Mouse (Mus musculus) ES-E14 (cell line): ENCODE data around the gene Tor2a. TPM values are rescaled to one million over a fixed set of nuclear protein-coding genes. Genes with fewer than 3 reads are reported as not detected.

ENCODE experiments used
- DNase-seq: peaks from one replicate; pipeline ENCODE4 v3.0.0-alpha.2; 2013; ENCODE audit warnings: low read depth, low spot score
- H3K27ac ChIP-seq: 2 replicates; pipeline ENCODE4 v1.5.1; 2012; ENCODE audit warnings: low read depth, mild to moderate bottlenecking, low read length, moderate library complexity, mixed read lengths; ENCODE audit not compliant: poor library complexity, insufficient read depth, severe bottlenecking
- H3K36me3 ChIP-seq: 2 replicates; pipeline ENCODE4 v1.6.1; 2012; ENCODE audit warnings: mild to moderate bottlenecking, low read length, moderate library complexity, mixed read lengths; ENCODE audit not compliant: control insufficient read depth, poor library complexity, insufficient read depth, severe bottlenecking
- H3K4me1 ChIP-seq, 2 experiments: fragments of 150-350 bp in 1 of 2; sonication (generic) in 1 of 2; 2 replicates each; pipeline ENCODE4 v1.6.1; 2012; ENCODE audit warnings: low read length in 2 of 2, mild to moderate bottlenecking in 1 of 2, mixed read lengths in 1 of 2; ENCODE audit not compliant: control insufficient read depth in 2 of 2, insufficient read depth in 2 of 2, poor library complexity in 1 of 2
- H3K4me3 ChIP-seq, 2 experiments: fragments of 150-350 bp in 1 of 2; sonication (generic) in 1 of 2; 2 replicates each; pipeline ENCODE4 v1.5.1; 2012; ENCODE audit warnings: low read length in 2 of 2, low read depth in 1 of 2, mild to moderate bottlenecking in 1 of 2, mixed read lengths in 1 of 2; ENCODE audit not compliant: insufficient read depth in 1 of 2, poor library complexity in 1 of 2, severe bottlenecking in 1 of 2
- H3K9ac ChIP-seq: 2 replicates; pipeline ENCODE4 v1.6.1; 2012; ENCODE audit warnings: low read depth, mild to moderate bottlenecking, low read length, mixed read lengths; ENCODE audit not compliant: poor library complexity, insufficient read depth, severe bottlenecking
- H3K9me3 ChIP-seq: fragments of 150-350 bp; sonication (generic); 2 replicates; pipeline ENCODE4 v1.6.1; 2012; ENCODE audit warnings: low read depth, mild to moderate bottlenecking, low read length; ENCODE audit not compliant: control insufficient read depth, insufficient read depth
- CHD2 ChIP-seq: IDR thresholded peaks from 2 replicates; pipeline ENCODE4 v1.6.1; 2014; ENCODE audit warnings: mild to moderate bottlenecking, low read depth, low read length, inconsistent platforms
- HCFC1 ChIP-seq: IDR thresholded peaks from 2 replicates; pipeline ENCODE4 v1.6.1; 2012; ENCODE audit warnings: low read length, inconsistent platforms, borderline replicate concordance; ENCODE audit not compliant: insufficient read depth
- MAFK ChIP-seq: IDR thresholded peaks from 2 replicates; pipeline ENCODE4 v1.6.1; 2014; ENCODE audit warnings: mild to moderate bottlenecking, low read depth, low read length, inconsistent platforms; ENCODE audit not compliant: insufficient read depth
- ZC3H11A ChIP-seq: IDR thresholded peaks from 2 replicates; pipeline ENCODE4 v1.6.1; 2012; ENCODE audit warnings: low read depth, mild to moderate bottlenecking, inconsistent platforms, low read length, borderline replicate concordance
- ZNF384 ChIP-seq: IDR thresholded peaks from 2 replicates; pipeline ENCODE4 v1.6.1; 2012; ENCODE audit warnings: low read depth, low read length, inconsistent platforms
- in situ Hi-C, 2 experiments: fragments of 600-800 bp; cut with MboI; formaldehyde crosslinking; loops; one replicate each; pipeline ENCODE4 v1.15.1; 2025; ENCODE audit warnings: low sequenced_read_pairs in 2 of 2, inconsistent platforms in 1 of 2; ENCODE audit not compliant: unreplicated experiment in 2 of 2
- total RNA-seq: library from RNA; depleted of rRNA; stranded (reverse); fragments of 300-350 nt; gene quantifications from 2 replicates; pipeline ENCODE4 v1.2.3, GENCODE M21; 2012

Tor2a gene
- total RNA-seq, 1 experiment = 75.9 TPM

DNA sequence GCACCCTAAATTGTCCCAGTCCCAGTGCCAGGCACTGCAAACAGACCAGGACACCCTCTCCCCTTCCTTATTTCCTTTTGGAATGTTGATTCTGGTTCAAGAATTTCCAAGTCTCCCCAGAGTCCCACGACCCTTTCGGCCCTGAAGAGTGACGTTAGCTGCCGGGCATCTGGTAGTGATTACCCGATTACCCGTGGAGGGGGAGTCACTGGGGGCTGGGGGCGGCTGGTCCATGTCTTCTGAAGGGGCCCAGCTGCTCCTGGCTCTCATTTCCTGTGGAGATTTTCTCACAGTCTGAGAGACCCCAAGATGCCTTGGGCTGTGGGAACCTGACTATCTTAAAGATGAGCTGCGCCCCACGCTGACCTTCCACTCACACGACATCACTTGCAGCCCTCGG, 26.2 kb upstream of the Tor2a start:
- no peak overlapping the region for H3K27ac ChIP-seq
- no peak overlapping the region for H3K4me3 ChIP-seq
- in situ Hi-C loops = no loop called here

DNA sequence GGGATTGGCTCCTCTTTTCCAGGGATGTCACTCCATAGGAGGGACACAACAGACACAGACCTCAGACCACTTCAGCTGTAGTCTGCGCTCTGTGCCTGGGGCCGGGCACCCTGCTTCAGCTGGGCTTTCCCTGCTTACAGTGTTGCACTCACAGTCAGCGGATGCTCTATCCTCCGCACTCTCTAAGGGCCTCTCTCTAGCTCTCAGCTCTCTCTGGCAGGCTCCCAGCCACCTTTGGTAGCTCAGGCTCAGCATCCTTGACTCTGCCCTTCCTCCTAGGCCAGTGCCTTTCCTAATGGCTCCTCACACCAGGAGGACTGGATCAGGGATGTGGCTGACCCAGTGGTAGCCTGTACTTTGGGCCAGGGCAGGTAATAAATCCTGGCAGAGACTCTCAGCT, 25.1 kb upstream of the Tor2a start:
- no peak overlapping the region for H3K4me3 ChIP-seq
- H3K4me1 ChIP-seq = peaks cover 2 to 5% of the 10 kb centered on the region in 2 experiments; a peak in 2 of 4 replicates
- no peaks in the 10 kb centered on the region for H3K9me3 ChIP-seq
- in situ Hi-C loops = no loop called here
- no peak overlapping the region for H3K27ac ChIP-seq
- H3K9ac ChIP-seq = no peak overlapping the region
- no peaks in the 10 kb centered on the region for H3K36me3 ChIP-seq
- DNase-seq = no peak
- TF ChIP-seq HCFC1 = no peak
- no peak for TF ChIP-seq CHD2
- no peak for TF ChIP-seq ZNF384
- no peak for TF ChIP-seq ZC3H11A
- TF ChIP-seq MAFK = no peak

More for the DNA sequence above, 26.2 kb upstream of the Tor2a start:
- TF ChIP-seq HCFC1 (no peak), ZNF384 (no peak), MAFK (no peak), CHD2 (no peak), ZC3H11A (no peak)
- DNase-seq = no peak
- no peaks in the 10 kb centered on the region for H3K36me3 ChIP-seq
- H3K4me1 ChIP-seq = peaks cover 2 to 5% of the 10 kb centered on the region in 2 experiments; a peak in 2 of 4 replicates
- H3K9ac ChIP-seq = no peak overlapping the region
- no peaks in the 10 kb centered on the region for H3K9me3 ChIP-seq

DNA sequence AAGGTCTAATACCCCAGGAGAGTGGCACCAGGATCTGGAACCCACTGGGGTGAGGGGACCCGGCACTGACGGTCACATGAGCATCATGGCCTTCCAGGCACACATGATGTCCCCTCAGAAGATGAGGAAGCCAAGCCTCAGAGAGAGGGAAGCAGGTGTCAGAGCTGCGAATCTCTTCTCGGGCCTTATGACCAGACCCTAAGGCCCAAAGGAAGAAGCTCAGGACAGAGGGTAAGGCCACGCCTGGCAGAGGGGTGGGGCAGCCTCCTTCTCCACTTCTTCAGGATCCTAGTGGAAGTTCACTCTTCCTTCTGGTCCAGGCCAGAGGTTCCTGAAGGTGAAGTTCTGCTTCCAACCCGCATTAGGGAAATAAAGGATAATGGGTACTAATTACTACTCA, 24.3 kb upstream of the Tor2a start:
- Histone ChIP-seq H3K4me3 (no peak overlapping the region), H3K9me3 (no peaks in the 10 kb centered on the region), H3K36me3 (no peaks in the 10 kb centered on the region), H3K9ac (no peak overlapping the region), H3K27ac (no peak overlapping the region), H3K4me1 (peaks cover 2 to 5% of the 10 kb centered on the region in 2 experiments; a peak in 2 of 4 replicates)
- in situ Hi-C loops = no loop called here
- no peak for DNase-seq
- no peak for TF ChIP-seq HCFC1
- TF ChIP-seq MAFK = no peak
- TF ChIP-seq ZNF384 = no peak
- no peak for TF ChIP-seq CHD2
- TF ChIP-seq ZC3H11A = no peak

DNA sequence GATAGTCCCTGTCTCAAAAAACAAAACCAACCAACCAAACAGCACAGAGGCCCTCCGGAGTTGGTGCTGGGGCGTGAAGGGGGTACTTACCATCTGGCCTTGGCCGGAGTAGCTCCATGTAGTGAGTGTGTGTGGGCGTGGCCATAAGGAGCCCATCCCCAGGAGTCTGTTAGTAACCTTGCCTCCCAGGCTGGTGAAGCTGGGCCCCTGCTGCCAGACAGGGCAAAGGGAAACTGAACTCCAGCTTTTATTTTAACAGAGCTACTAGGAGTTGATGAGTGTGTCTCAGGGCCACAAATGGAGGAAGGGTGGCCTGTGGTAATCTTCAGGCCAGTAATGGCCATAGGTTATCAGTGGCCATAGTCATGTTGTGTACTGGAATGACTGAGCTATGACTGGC, 22.6 kb upstream of the Tor2a start:
- H3K4me1 ChIP-seq = no peaks in the 10 kb centered on the region
- in situ Hi-C loops = no loop called here
- no peak overlapping the region for H3K9ac ChIP-seq
- H3K36me3 ChIP-seq = no peaks in the 10 kb centered on the region
- TF ChIP-seq ZC3H11A (no peak), CHD2 (no peak), MAFK (no peak), ZNF384 (no peak), HCFC1 (no peak)
- no peaks in the 10 kb centered on the region for H3K9me3 ChIP-seq
- H3K27ac ChIP-seq = no peak overlapping the region
- no peak for DNase-seq
- no peak overlapping the region for H3K4me3 ChIP-seq

DNA sequence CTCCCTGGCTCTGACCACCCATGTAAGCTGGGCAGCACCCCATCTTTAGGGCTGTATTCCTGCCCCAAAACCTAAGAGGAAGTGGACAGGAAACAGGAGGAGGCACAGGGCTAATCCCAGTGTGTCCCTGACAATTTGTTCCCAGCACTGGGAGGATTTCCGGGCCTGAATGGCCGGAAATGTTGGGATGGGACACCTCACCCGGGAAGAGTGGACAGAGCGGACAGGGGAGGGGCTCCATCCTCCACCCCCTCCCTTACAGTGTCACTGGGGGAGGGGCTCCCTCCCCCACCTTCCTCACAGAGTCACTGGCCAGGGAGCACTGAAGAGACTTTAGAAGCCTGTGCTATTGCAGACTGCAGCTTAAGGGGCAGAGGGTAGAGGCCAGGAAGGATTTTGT, 22.1 kb upstream of the Tor2a start:
- H3K9me3 ChIP-seq = no peaks in the 10 kb centered on the region
- no peaks in the 10 kb centered on the region for H3K36me3 ChIP-seq
- no peak for DNase-seq
- in situ Hi-C loops = no loop called here
- H3K27ac ChIP-seq = no peak overlapping the region
- TF ChIP-seq HCFC1 = no peak
- no peak for TF ChIP-seq MAFK
- TF ChIP-seq CHD2 = no peak
- TF ChIP-seq ZC3H11A = no peak
- no peak for TF ChIP-seq ZNF384
- H3K4me1 ChIP-seq = no peaks in the 10 kb centered on the region
- H3K9ac ChIP-seq = no peak overlapping the region
- H3K4me3 ChIP-seq = no peak overlapping the region
